Mouse (Mus musculus) liver, embryonic 14.5 days (tissue): ENCODE data around the gene Nt5c3b. TPM values are rescaled to one million over a fixed set of nuclear protein-coding genes. Genes with fewer than 3 reads are reported as not detected.

ENCODE experiments used
- ATAC-seq: fragments of 200-750 bp; cut with Nextera tagmentation; 2 replicates; pipeline ENCODE4 v1.8.0; 2017; ENCODE audit warnings: moderate number of reproducible peaks, mild to moderate bottlenecking, moderate library complexity; ENCODE audit not compliant: insufficient read depth
- DNase-seq, 3 experiments: peaks; one replicate each; pipeline ENCODE4 v3.0.0-alpha.2; 2012 to 2013; ENCODE audit warnings: low read depth in 3 of 3, low spot score in 3 of 3
- H3K27ac ChIP-seq: fragments of 300-500 bp; sonication (generic); 2 replicates; pipeline ENCODE4 v1.5.1; 2014; ENCODE audit warnings: moderate library complexity, mild to moderate bottlenecking, control low read depth, inconsistent platforms
- H3K27me3 ChIP-seq: fragments of 300-500 bp; sonication (generic); 2 replicates; pipeline ENCODE4 v1.6.1; 2014; ENCODE audit warnings: mild to moderate bottlenecking, low read length, moderate library complexity; ENCODE audit not compliant: control insufficient read depth, insufficient read depth
- H3K36me3 ChIP-seq: fragments of 300-500 bp; sonication (generic); replicated peaks from 2 replicates; pipeline ENCODE4 v1.6.1; 2014; ENCODE audit warnings: low read depth; ENCODE audit not compliant: control insufficient read depth, insufficient read depth
- H3K4me1 ChIP-seq, 2 experiments: fragments of 200-500 bp in 1 of 2; fragments of 300-500 bp in 1 of 2; sonication (generic) in 1 of 2; replicated peaks; 2 replicates each; pipeline ENCODE4 v1.6.1; 2012 to 2014; ENCODE audit warnings: antibody characterized with exemption in 1 of 2, inconsistent platforms in 1 of 2, low read length in 1 of 2; ENCODE audit not compliant: control insufficient read depth in 2 of 2, insufficient read depth in 2 of 2
- H3K4me2 ChIP-seq: fragments of 300-500 bp; sonication (generic); 2 replicates; pipeline ENCODE4 v1.6.1; 2014; ENCODE audit warnings: low read depth, mild to moderate bottlenecking, control low read depth, moderate library complexity
- H3K4me3 ChIP-seq, 2 experiments: fragments of 200-500 bp in 1 of 2; fragments of 300-500 bp in 1 of 2; sonication (generic) in 1 of 2; 2 replicates each; pipeline ENCODE4 v1.5.1; 2012 to 2014; ENCODE audit warnings: low read depth in 2 of 2, low read length in 2 of 2, mild to moderate bottlenecking in 2 of 2, control low read depth in 1 of 2, inconsistent platforms in 1 of 2, moderate library complexity in 1 of 2; ENCODE audit not compliant: insufficient read depth in 1 of 2
- H3K9ac ChIP-seq: fragments of 300-500 bp; sonication (generic); replicated peaks from 2 replicates; pipeline ENCODE4 v1.6.1; 2014; ENCODE audit warnings: mild to moderate bottlenecking, control low read depth, moderate library complexity
- H3K9me3 ChIP-seq: fragments of 300-500 bp; sonication (generic); 2 replicates; pipeline ENCODE4 v1.6.1; 2016; ENCODE audit warnings: low read length, mixed read lengths; ENCODE audit not compliant: control insufficient read depth
- CTCF ChIP-seq: IDR thresholded peaks from 2 replicates; pipeline ENCODE4 v1.5.1; 2016; ENCODE audit warnings: antibody characterized with exemption, low read depth, control low read depth
- EP300 ChIP-seq: IDR thresholded peaks from 2 replicates; pipeline ENCODE4 v1.6.1; 2016; ENCODE audit warnings: antibody characterized with exemption, low read depth
- WGBS: fragments of 180-500 bp; shearing (Covaris S2); extraction: QIAGEN DNeasy Blood & Tissue Kit; methylation state at CpG from one replicate; pipeline ENCODE4 v1.1.7; 2014; ENCODE audit not compliant: insufficient replicate concordance; 5-methylcytosine and 5-hydroxymethylcytosine counted together
- polyA plus RNA-seq, 2 experiments: library from polyadenylated mRNA; depleted of rRNA in 1 of 2; stranded (reverse) in 1 of 2; unstranded in 1 of 2; fragments of >200 nt; fragmentation: Nextera tagmentation in 1 of 2; extraction: Ambion mirVana in 1 of 2; gene quantifications; 2 replicates each; pipeline versions ENCODE4 v1.2.1 to v1.2.3; 2012 to 2014

The Nt5c3b gene
- polyA plus RNA-seq, 2 experiments = 13.0 to 15.5 TPM

GRCm38 (mm10) chr11:100408835-100409462, 32.7 kb downstream of the Nt5c3b start:
- TF ChIP-seq EP300 (no peak), CTCF (no peak)
- no peak overlapping the region for H3K4me2 ChIP-seq
- H3K27ac ChIP-seq = no peak overlapping the region
- H3K36me3 ChIP-seq = no peaks in the 10 kb centered on the region
- H3K4me3 ChIP-seq = no peak overlapping the region
- DNase-seq (no peak), ATAC-seq (no peak)
- peaks cover 9% of the 10 kb centered on the region for H3K27me3 ChIP-seq
- 72% methylated on average over 12 of the region's 12 CpGs for WGBS
- 0 out of 4 replicates have a peak, but pooled peaks cover 0 to under 1% of the 10 kb centered on the region in 2 experiments for H3K4me1 ChIP-seq
- H3K9ac ChIP-seq = no peak overlapping the region
- no peaks in the 10 kb centered on the region for H3K9me3 ChIP-seq

GRCm38 (mm10) chr11:100408076-100408834, 33.4 kb downstream of the Nt5c3b start:
- TF ChIP-seq CTCF (peak; percentile 75), EP300 (no peak)
- no peak overlapping the region for H3K4me3 ChIP-seq
- H3K36me3 ChIP-seq = no peaks in the 10 kb centered on the region
- H3K9ac ChIP-seq = no peak overlapping the region
- peaks cover 3% of the 10 kb centered on the region; the same call in 1 of the 2 replicates for H3K27me3 ChIP-seq
- H3K4me1 ChIP-seq = peaks cover 0 to 3% of the 10 kb centered on the region in 2 experiments; a peak in 1 of 4 replicates
- DNase-seq (no peak), ATAC-seq (no peak)
- no peak overlapping the region for H3K4me2 ChIP-seq
- H3K27ac ChIP-seq = no peak overlapping the region
- H3K9me3 ChIP-seq = no peaks in the 10 kb centered on the region
- 35% methylated on average over 10 of the region's 10 CpGs for WGBS

GRCm38 (mm10) chr11:100406995-100407705, 34.5 kb downstream of the Nt5c3b start:
- Histone ChIP-seq H3K9me3 (no peaks in the 10 kb centered on the region), H3K4me3 (no peak overlapping the region), H3K9ac (no peak overlapping the region), H3K36me3 (no peaks in the 10 kb centered on the region), H3K4me2 (no peak overlapping the region), H3K4me1 (peaks cover 4 to 10% of the 10 kb centered on the region in 2 experiments), H3K27ac (no peak overlapping the region), H3K27me3 (no peaks in the 10 kb centered on the region)
- WGBS = 66% methylated on average over 5 of the region's 5 CpGs
- TF ChIP-seq EP300 (no peak), CTCF (no peak)
- DNase-seq (no peak), ATAC-seq (no peak)

GRCm38 (mm10) chr11:100406273-100406672, 35.3 kb downstream of the Nt5c3b start:
- no peak for ATAC-seq
- H3K27ac ChIP-seq = no peak overlapping the region
- no peaks in the 10 kb centered on the region for H3K9me3 ChIP-seq
- peaks cover 7 to 12% of the 10 kb centered on the region in 2 experiments for H3K4me1 ChIP-seq
- no peaks in the 10 kb centered on the region for H3K36me3 ChIP-seq
- H3K4me2 ChIP-seq = no peak overlapping the region
- WGBS = 66% methylated on average over 8 of the region's 8 CpGs
- no peaks in the 10 kb centered on the region for H3K27me3 ChIP-seq
- no peak overlapping the region for H3K4me3 ChIP-seq
- TF ChIP-seq EP300 = no peak
- no peak for TF ChIP-seq CTCF
- no peak for DNase-seq
- no peak overlapping the region for H3K9ac ChIP-seq
